Mouse (Mus musculus) heart, postnatal 10 days (tissue): ENCODE results near the gene Hoxd12. TPM values are rescaled to one million over a fixed set of nuclear protein-coding genes. Genes with fewer than 3 reads are reported as not detected.

Source experiments
- DNase-seq, 2 experiments: peaks; one replicate each; pipeline ENCODE4 v3.0.0; 2021
- intact Hi-C: fragments of 180-260 bp; cut with DNase I; formaldehyde crosslinking; loops from one replicate; pipeline ENCODE4 v1.15.1; 2025
- total RNA-seq, 2 experiments: library from RNA; stranded (reverse); gene quantifications; 2 replicates each; pipeline ENCODE4 v1.2.3; 2021

Hoxd12 gene
- total RNA-seq, 2 experiments from 2014 or later: not detected

DNA sequence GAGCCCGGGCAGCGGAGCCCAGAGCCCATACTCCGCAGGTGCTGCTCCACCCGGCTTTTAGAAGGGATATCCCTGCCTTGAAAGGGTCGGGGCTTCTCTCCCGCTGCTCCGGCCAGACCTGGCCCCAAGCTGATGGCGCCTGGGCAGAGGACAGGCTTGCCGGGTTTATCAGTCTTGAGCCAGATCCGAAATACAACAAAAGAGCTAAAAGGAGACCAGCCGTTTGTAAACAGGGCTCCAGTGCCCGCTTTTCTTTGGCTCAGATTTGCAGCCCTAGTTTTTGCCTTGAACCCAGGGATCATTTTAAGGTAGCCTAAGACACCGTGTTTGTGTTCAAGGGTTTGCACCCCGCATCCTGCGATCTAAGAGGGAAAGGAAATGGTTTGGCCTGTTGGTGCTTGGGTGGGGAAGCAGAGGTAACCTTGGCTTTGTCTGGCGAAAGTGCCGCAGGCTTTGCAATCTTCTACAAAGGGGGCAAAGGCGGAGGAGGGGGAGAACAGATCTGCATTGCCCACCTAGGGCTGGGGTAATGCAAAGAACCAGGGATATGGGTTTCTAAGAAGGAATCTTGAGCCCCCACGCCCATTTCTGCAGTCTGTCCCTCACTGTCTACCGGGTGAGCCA, 18.1 kb downstream of the Hoxd12 start:
- intact Hi-C loops: no loop called here
- DNase-seq: no peak

DNA sequence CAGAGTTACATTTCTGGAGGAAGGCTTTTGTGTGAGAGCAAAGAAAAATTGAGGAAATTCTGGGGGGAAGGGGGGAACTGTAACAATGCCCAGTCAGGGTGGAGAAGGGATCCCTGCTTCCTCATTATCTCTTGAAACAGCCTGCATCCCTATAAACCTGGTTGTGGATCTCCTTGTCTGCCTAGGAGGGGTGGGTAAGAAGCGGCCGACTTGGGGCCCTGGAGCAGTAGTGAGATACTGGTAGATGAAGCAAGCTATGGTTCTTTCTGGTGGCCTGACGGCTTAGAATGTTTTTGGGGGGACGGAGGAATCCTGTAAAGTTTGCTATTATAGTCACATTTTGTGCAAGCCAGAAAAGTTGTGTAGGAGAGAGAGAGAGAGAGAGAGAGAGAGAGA, 18.6 kb downstream of the Hoxd12 start:
- intact Hi-C loops: no loop called here
- DNase-seq: no peak

GRCm38 (mm10) chr2:74694066-74694465, 19.3 kb downstream of the Hoxd12 start:
- DNase-seq: no peak
- intact Hi-C loops: no loop called here

GRCm38 (mm10) chr2:74695383-74695782, 20.6 kb downstream of the Hoxd12 start:
- intact Hi-C loops: no loop called here
- DNase-seq: no peak

- DNase-seq: no peak
- intact Hi-C loops: no loop called here
Observed at GRCm38 (mm10) chr2:74695813-74696430, 21.1 kb downstream of the Hoxd12 start.

DNA sequence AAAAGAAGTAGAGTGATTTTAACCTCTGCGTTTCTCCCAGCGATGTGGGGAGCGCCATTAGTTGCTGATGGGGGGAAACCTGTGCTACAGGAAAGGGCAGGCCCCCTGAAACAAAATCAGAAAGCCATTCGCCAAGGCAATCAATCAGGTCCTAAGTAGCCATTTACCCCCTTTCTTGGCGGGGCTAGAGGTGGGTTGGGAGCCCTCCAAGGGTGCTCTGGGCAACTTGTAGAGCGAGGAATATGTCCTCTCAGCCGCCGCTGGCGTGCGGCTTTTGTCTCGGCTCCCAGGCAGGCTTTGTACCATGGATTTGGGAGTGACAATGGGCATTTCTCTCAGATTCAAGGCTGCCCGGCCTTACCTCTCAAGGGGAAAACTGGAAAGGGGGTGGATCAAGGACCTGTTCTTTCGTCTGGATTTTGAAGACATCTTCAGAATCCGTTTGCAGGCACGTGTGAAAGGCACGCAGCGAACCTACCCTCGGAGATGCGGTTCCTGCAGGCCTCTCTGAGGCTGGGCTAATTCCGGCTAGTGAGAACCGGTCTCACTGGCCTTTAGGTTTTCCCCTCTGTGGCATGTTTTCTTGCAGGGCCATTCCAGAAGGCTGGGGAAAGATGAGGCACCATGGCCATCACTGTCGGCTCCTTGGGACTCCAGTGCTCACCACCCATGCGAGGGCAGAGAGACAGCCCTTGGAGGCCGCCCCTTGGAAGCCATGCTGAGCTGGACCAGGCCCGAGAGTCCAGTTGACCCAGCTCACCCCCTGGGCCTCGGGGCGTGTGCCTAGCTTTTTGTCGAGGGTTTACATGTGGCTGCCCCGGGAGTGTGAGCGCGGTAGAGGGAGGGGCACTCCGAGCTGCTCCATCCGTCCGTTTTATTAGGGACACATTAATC, 21.9 kb downstream of the Hoxd12 start:
- no peak for DNase-seq
- intact Hi-C loops: no loop called here

- intact Hi-C loops: no loop called here
- peak in 1 of 2 experiments; percentile 62 for DNase-seq
Observed at GRCm38 (mm10) chr2:74697567-74698121, 22.8 kb downstream of the Hoxd12 start, which contains the start of gene Hoxd9. Gene Hoxd9, plus strand, starts transcription at chr2:74697727.

GRCm38 (mm10) chr2:74698201-74699052, 23.6 kb downstream of the Hoxd12 start:
- no peak for DNase-seq
- intact Hi-C loops: no loop called here

- no peak for DNase-seq
- intact Hi-C loops: no loop called here
Observed at GRCm38 (mm10) chr2:74699053-74699430, 24.2 kb downstream of the Hoxd12 start.

DNA sequence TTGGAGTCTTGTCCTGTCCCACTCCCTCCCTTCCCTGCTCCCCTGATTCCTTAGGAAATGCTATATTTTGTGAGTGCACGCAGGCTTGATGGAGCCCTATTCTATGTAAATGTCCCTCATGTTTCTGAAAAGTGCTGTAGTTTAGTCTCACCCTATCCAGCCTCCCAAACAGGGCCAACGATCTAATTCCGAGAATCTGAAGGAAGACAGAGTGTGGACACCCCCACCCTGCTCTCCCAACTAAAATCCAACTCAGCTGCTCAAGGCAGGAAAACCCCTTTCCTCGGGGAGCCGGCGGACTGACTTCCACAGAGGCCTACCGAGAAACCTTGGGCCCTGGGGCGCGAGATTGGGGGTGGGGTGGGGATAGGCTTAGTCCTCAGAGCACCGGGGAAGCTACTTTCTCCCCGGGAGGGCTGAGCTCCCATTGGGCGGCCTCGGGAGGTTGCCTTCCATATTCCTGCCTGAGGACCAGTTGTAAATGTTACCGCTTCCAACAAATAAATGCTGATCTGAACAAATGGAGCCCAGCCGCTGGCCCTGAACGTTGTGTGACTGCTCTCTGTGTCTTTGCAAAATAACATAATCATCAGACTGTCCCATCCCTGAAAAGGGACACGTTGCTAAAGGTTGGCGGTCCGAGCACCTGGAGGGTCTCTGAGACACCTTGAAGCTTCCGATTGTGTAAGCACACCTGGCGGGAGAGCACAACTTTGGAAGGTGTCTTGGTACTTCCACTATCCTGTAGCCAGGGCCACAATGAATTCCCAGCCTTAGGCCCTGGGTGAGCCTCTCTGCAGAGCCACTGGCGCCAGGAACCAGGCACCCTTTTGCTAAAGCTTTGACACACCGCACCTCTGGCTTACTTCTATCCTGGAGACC, 25.1 kb downstream of the Hoxd12 start:
- intact Hi-C loops: loop anchor here (5.0 to 10.0 kb wide), 2 partner anchors 452 to 1085 kb away; no protein-coding TSS in a partner anchor
- DNase-seq: no peak

DNA sequence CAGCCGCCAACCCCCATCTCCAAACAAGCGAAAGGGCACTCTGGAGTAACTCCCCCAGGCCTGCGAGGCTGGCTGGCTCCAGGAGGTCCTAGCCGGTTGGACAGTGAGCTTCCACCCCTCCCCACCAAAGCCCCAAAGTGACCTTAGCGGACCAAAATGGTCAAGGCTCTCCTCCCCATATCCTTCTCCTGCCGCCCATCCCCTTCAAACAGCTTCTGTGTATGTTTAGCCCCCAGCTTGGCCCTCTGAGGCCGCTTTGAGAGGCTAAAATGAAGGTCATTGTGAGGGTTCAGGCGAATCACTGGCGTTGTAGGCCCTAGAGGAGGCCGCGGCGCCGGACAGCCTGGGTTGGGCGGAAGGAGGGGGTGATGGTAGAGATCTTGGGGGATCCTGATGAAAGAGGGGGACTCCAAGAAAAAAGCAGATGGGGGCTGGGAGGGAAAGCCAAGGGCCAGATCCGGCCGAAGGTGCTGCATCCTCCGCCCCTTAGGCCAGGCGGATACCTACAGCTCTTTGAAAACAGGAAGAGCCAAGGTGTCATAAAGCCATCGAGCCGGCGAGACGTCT, 25.8 kb downstream of the Hoxd12 start:
- no peak for DNase-seq
- intact Hi-C loops: loop anchor here (5.0 to 10.0 kb wide), 2 partner anchors 452 to 1084 kb away; no protein-coding TSS in a partner anchor

GRCm38 (mm10) chr2:74701949-74702819, 27.4 kb downstream of the Hoxd12 start:
- intact Hi-C loops: loop anchor here (1.0 to 10.0 kb wide), 5 partner anchors 437 to 1083 kb away; no protein-coding TSS in a partner anchor

DNA sequence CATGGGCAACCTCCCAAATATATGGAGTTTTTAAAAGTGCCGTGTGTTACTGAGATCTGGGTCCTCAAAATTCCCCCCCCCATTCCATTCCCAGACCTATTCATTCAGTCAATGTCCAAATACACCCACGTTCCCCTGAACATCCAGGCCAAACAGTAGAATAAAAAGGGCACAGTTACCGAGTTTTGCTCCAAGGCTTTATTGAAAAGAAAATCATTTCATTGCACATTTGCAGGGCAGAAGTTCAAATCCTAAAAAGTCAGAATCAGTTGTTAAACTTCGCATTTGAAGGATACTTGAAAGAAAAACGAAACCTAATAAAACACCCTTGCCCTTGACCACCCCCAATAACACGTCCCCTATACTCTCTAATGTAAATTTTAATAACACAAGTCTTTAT, 28.0 kb downstream of the Hoxd12 start:
- DNase-seq: no peak
- intact Hi-C loops: loop anchor here (1.0 to 10.0 kb wide), 5 partner anchors 436 to 1082 kb away; no protein-coding TSS in a partner anchor

More at GRCm38 (mm10) chr2:74701949-74702819, 27.4 kb downstream of the Hoxd12 start:
- peak; percentile 82 to 89 for DNase-seq

- intact Hi-C loops: loop anchor here (2.0 to 10.0 kb wide), 4 partner anchors 435 to 1081 kb away; no protein-coding TSS in a partner anchor
- DNase-seq: no peak
Observed at GRCm38 (mm10) chr2:74703317-74703716, 28.5 kb downstream of the Hoxd12 start.

GRCm38 (mm10) chr2:74703720-74704392, 29.0 kb downstream of the Hoxd12 start:
- intact Hi-C loops: loop anchor here (2.0 to 10.0 kb wide), 4 partner anchors 435 to 1081 kb away; no protein-coding TSS in a partner anchor
- no peak for DNase-seq

DNA sequence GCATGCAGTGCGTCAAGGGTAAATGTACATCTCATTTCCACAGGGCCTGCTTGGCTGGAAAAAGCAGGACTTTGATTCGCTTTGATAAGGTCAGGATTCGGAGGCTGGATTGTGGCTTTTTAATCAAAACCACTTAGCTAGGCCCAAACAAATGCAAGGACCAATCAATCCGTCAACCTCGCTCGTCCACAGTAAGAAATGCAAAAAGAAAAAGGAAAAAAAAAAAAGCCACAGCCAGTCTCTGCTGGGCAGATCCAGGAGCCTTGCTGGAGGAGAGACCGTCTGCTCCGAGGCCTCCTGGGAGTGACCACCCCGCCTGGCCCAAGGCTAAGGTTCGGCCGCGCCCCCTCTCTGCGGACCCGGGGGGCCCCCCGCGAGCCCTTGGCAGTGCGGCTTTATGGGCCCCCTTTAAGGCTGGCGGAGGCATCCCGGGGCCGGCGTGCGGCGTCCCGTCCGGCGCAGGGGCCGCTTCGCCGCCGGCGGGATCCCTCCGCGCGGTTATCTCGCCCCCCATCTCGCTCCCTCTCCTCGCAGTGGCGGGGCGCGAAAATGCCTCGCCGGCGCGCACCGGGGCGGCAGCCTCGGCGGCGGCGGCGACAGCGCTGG, 29.7 kb downstream of the Hoxd12 start, which contains the start of gene Hoxd8:
TSS of gene Hoxd8 (plus strand) at position 223 of the 606 bp plus-strand sequence.
- DNase-seq: no peak
- intact Hi-C loops: loop anchor here (5.0 to 10.0 kb wide), 2 partner anchors 448 to 1080 kb away; no protein-coding TSS in a partner anchor
